Mouse (Mus musculus) heart, adult 9 months (tissue): ENCODE data around the gene Fastkd1.
"Not testable (repeated sequence)": the region's sequence is repeated elsewhere in the genome, so short reads cannot be mapped to it uniquely, and the experiment has no call there.

ENCODE experiments used
- DNase-seq, 2 experiments: peaks; one replicate each; pipeline ENCODE4 v3.0.0; 2022; ENCODE audit warnings: low spot score in 2 of 2

Gene Fastkd1

GRCm38 (mm10) chr2:69712981-69713625 lies at the start of gene Fastkd1:
TSS of gene Fastkd1 (minus strand) at chr2:69713516.
- peak; percentile 91 to 96 for DNase-seq

DNA sequence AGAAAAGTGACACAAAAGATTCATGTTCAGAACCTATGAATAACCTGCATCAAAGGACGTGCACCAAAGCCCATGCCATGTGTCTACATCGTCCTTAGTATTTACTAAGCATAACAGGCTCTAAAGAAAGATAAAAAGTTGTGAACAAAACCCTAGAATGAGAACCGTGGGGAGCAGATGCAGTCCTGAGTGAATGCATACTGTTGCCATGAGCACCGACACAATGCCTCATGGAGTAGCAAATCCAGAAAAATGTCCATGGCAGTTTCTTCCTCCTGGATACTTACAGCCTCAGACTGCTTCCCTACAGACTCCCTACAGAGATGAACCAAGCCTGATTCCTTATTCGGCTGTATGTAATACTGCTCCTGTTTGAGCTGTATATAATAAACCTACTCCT lies 47.7 kb upstream of the Fastkd1 start:
- DNase-seq: no peak

DNA sequence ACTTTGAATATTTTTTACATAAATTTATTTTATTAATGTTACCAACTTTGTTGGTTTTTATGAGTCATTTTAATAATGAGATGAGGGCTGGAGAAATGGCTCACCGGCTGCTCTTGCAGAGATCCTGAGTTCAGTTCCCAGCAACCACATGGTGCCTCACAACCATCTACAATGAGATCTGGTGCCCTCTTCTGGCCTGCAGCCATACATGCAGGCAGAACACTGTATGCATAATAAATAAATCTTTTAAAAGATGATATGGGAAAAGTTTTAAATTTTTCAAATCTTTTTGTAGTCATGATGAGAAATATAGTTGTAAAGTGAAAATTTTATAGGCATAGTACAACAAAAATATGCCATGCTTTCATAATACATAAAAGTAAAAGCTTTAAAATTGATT lies 31.8 kb upstream of the Fastkd1 start:
- DNase-seq: no peak

GRCm38 (mm10) chr2:69723519-69723825 lies 10.2 kb upstream of the Fastkd1 start:
- no peak for DNase-seq

DNA sequence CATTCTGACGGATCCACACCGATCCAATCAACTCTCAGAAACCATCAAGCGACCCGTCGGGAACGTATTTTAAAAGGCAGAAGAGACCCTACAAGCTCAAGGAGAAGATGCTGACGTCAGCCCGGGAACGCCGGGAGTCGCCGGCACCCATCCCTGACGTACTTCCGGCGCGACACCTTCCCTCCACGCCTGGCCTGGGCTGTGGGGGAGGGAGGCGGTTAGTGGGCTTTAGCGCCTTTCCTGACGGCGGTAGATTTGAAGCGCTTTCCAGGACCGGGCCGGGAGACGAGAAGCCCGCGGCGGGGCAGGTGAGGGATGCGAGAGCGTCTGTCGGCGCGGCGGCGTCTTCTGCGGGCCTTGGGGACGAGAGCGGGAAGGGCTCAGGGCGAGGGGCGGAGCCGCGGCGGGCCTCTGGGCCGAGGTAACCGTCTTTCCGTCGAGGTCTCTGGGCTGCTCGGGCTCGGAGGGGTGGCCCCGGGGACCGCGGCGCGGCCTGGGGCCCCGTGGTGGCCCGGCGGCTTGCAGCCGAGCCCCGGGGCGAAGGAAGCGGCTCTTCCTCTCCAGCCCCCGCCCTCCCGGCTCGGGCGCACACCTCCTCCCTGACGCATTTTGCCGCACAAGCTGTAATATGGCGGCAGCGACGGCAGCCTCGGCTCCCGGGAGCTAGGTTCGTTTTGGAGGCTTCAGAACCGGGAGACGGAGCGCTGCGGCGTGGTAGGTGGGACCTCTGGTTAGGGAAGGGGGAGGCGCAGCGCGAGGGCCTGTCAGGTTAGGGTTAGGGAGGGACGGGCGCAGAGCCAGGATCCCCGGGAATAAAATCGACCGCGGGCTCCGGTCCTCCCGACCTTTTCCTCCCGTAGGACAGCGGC lies 9.6 kb upstream of the Fastkd1 start:
- peak; percentile 92 to 95 for DNase-seq

DNA sequence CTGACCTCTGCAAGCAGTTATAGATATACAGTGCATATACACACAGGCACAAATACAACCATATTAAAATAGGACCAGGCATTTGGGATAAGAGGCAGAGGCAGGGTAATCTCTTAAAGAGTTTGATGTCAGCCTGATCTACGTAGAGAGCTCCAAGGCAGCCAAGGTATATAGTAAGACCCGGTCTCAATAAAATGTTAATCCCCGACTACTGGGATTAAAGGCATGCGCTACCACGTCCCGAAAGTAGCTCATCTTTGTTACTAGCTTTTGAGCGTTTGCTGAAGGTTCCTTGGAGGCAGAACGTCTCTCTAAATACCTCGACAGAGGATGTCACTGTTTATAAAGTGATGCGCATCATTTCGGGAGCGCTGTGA lies 8.9 kb upstream of the Fastkd1 start, which contains the start of gene Ppig:
Ppig (plus strand) TSS at position 273 of the 377 bp plus-strand sequence.
- DNase-seq: no peak

- DNase-seq: no peak
Observed at GRCm38 (mm10) chr2:69719121-69719520, 5.8 kb upstream of the Fastkd1 start.

DNA sequence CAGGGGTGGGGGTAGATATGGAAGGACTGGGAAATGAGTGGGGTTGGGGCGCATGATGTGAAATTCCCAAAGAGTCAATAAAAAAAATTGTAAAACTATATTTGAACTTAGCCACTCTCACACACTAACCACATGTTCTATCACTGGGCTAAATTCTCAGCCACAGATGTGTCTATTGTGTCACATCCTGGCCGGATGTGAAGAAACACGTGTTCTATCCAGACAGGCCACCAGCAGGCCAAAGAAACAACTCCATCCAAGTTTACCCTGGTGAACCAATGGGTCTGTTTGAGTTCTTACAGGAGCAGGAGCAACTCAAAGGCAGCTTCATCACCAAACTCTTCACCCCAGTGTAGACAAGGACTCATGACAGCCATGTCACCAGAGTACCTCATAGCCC lies 3.2 kb upstream of the Fastkd1 start:
- no peak for DNase-seq

DNA sequence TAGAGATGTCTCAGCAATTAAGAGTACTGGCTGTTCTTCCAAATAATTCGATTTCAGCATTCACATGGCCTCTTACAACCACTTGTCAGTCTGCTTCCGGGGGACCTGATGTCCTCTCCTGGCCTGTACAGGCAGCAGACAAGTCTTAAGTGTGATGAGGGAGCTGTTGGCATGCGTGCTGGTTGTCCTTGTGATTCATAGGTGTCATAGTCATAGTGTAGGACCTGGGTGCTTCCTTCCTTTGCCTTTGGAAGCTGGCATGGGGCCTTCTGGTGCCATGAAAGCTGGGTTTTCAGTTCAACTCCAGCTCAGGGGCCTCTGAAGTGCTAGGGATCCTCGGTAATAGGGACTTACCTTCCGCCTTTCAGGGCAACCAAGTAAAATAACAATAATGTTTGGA lies 810 bp upstream of the Fastkd1 start:
- DNase-seq: no peak

DNA sequence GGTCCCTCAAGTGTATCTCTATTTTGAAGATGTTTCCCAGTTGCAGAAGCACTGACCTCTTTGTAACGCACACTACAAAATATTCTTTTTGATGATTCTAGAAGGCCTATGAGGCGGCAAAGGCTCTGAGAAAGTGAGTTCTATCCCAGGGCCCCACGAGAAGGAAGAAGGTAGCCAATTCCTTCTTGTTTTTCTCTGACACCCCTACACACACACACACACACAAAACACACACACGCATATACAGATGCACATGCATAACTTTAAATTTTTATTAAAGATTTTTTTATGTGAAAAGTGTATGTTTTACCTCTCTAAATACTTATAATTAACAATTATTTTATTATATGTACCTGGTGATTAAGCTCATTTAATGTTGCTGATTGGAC lies 304 bp upstream of the Fastkd1 start:
- no peak for DNase-seq

GRCm38 (mm10) chr2:69712171-69712570 lies 1.1 kb downstream of the Fastkd1 start:
- no peak for DNase-seq

- DNase-seq: no peak
Observed at GRCm38 (mm10) chr2:69700446-69700845, 12.9 kb downstream of the Fastkd1 start.

DNA sequence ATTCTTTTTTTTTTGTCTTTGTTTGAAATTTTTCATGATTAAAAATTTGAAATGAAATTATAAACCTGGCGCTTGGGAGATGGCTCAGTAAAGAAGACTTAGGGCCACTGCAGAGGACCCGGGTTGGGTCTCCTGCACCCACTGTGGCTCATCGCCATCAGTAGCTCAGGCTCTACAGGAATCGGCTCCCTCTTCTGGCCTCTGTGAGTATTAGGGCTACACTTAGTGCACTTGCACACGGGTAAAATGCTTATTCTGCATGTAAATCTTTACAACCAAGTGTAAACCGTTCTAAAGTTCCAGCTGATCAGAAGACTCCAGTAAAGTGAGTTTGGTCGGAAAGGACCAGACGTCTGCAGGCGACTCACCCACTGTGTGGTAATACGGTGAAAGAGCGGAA lies 19.8 kb downstream of the Fastkd1 start:
- no peak for DNase-seq

DNA sequence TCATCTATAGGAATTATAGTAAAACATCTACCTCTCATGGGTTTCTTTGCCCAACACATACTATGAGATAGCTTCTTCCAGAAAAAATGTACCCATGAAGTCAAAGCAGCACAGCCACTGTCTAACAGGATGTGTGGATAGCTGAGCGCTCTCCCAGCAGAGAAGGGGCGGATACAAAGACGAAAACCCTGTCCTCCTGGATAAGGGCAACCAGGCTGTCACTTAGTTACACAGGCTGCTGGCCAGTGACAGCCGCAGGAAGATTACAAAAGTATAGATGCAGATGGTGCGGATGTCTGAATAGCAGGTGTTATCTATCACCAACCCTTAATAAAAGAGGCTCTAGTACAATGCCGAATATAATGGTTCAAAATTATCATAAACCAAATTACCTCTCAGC lies 22.5 kb downstream of the Fastkd1 start:
- DNase-seq: no peak

DNA sequence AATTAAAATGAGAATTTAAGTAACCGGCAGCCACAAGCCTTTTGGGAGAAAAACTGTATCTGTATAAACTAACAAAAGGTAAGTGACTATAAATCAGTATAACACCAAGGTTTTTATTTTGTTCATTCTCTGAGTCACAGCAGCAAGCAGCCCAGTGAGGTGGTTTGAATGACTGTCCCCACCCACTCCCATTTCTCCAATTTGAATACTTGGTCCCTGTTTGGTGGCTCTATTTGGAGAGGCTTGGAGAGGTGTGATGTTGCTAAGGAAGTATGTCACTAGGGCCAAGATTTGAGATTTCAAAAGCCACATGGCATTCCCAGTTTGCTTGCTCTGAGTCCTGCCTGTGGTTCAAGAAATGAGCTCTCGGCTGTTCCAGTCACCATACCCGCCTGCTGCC lies 23.1 kb downstream of the Fastkd1 start:
- DNase-seq: no peak

DNA sequence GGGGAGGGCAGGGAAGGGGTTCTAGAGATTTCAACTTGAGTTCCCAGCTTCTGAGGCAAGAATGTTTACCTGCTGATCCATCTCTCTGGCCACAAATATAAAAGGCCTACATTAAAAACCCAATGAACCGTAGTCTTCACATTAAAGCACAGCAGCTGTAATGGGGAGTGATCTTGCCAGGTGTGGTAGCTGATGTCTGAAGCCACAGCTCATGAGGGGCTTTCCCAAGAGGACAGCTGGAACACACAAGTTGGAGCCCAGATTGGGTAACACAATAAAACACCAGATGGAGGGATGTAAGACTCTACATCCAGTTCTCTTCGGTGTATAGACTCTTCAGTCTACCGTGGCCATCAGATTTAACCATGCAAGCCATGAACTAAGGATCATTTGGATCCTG lies 28.8 kb downstream of the Fastkd1 start:
- no peak for DNase-seq

GRCm38 (mm10) chr2:69683036-69683805 lies 30.1 kb downstream of the Fastkd1 start:
- no peak for DNase-seq

GRCm38 (mm10) chr2:69681931-69682330 lies 31.4 kb downstream of the Fastkd1 start:
- DNase-seq: no peak

DNA sequence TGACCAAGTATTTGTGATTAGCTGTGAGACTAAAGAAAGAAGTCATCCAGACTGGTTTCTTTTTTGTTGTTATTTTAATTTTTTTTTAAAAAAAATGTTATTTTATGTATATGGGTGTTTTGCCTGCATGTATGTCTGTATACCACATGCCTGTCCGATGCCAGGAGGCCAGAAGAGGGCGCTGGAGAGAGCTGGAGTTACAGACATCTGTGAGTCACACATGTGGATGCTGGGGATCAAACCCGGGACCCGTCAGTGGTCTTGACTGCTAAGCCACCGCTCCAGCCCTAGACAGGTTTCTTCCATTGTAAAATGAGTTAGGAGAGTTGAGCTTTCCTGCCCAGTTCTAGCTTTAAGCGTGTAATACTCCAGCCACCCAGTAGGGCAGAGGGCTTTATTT lies 33.3 kb downstream of the Fastkd1 start:
- no peak for DNase-seq

GRCm38 (mm10) chr2:69677215-69677614 lies 36.1 kb downstream of the Fastkd1 start:
- not testable (repeated sequence) for DNase-seq

DNA sequence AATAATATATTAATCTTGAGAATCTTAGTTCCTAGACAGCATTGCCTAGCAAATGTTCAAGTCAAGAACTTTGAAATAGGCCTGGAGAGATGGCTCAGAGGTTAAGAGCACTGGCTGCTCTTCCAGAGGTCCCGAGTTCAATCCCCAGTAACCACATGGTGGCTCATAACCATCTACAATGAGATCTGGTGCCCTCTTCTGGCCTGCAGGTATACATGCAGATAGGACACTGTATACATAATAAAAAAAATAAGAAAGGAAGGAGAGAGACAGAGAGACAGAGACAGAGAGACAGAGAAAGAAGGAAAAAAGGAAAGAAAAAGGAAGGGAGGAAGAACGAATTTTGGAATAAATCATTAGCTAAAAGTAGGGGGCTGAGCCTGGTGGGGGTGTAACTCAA lies 36.6 kb downstream of the Fastkd1 start:
- no peak for DNase-seq

- DNase-seq: no peak
Observed at GRCm38 (mm10) chr2:69675266-69675665, 38.0 kb downstream of the Fastkd1 start.

DNA sequence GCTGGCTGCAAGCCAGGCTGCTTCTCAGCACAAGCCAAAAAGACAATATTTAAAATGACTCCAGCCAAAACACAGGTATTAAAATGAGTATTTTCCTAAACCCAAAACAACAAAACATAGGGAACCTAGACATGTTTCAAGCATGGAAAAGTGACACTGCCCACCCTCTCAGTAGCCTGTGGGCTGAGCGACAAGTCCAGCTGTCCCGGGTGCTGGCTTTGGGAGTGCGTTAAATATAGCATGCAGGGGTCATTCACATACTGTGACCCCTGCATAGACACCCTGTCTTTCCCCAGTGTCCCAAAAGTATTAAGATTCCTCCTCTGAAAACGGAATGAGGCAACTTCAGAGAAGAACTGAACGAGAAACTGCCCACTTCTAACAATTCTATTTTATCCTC lies 39.6 kb downstream of the Fastkd1 start:
- DNase-seq: no peak
